Mouse (Mus musculus) lung, postnatal 0 days (tissue): ENCODE results near the gene Heca. TPM values are rescaled to one million over a fixed set of nuclear protein-coding genes. Genes with fewer than 3 reads are reported as not detected.

Experiments used
- ATAC-seq: fragments of 200-750 bp; cut with Nextera tagmentation; 2 replicates; pipeline ENCODE4 v1.8.0; 2017; ENCODE audit warnings: moderate library complexity
- DNase-seq: peaks from one replicate; pipeline ENCODE4 v3.0.0-alpha.2; 2016; ENCODE audit warnings: low spot score
- H3K27ac ChIP-seq: fragments of 300-500 bp; sonication (generic); 2 replicates; pipeline ENCODE4 v1.5.1; 2014; ENCODE audit warnings: antibody characterized with exemption, mild to moderate bottlenecking, low read length, mixed read lengths
- H3K27me3 ChIP-seq: fragments of 300-500 bp; sonication (generic); replicated peaks from 2 replicates; pipeline ENCODE4 v1.6.1; 2014; ENCODE audit warnings: low read length, mixed read lengths; ENCODE audit not compliant: insufficient read depth
- H3K36me3 ChIP-seq: fragments of 300-500 bp; sonication (generic); 2 replicates; pipeline ENCODE4 v1.6.1; 2014; ENCODE audit warnings: low read length, mixed read lengths; ENCODE audit not compliant: insufficient read depth
- H3K4me1 ChIP-seq: fragments of 300-500 bp; sonication (generic); 2 replicates; pipeline ENCODE4 v1.6.1; 2014; ENCODE audit warnings: antibody characterized with exemption, low read depth, low read length, mixed read lengths; ENCODE audit not compliant: insufficient read depth
- H3K4me2 ChIP-seq: fragments of 300-500 bp; sonication (generic); replicated peaks from 2 replicates; pipeline ENCODE4 v1.6.1; 2014; ENCODE audit warnings: low read depth, mild to moderate bottlenecking, low read length, moderate library complexity, mixed read lengths
- H3K4me3 ChIP-seq: fragments of 300-500 bp; sonication (generic); 2 replicates; pipeline ENCODE4 v1.5.1; 2014; ENCODE audit warnings: low read depth, low read length
- H3K9ac ChIP-seq: fragments of 300-500 bp; sonication (generic); replicated peaks from 2 replicates; pipeline ENCODE4 v1.6.1; 2014; ENCODE audit warnings: low read depth, mild to moderate bottlenecking
- H3K9me3 ChIP-seq: fragments of 300-500 bp; sonication (generic); 2 replicates; pipeline ENCODE4 v1.6.1; 2016; ENCODE audit warnings: low read length, mixed read lengths
- CTCF ChIP-seq: IDR thresholded peaks from 2 replicates; pipeline ENCODE4 v1.5.1; 2016; ENCODE audit warnings: antibody characterized with exemption, mild to moderate bottlenecking
- EP300 ChIP-seq: IDR thresholded peaks from 2 replicates; pipeline ENCODE4 v1.6.1; 2016; ENCODE audit warnings: antibody characterized with exemption, mild to moderate bottlenecking, control low read depth
- WGBS: fragments of 180-500 bp; shearing (Covaris S2); extraction: QIAGEN DNeasy Blood & Tissue Kit; methylation state at CpG from one replicate; pipeline ENCODE4 v1.1.7; 2014; 5-methylcytosine and 5-hydroxymethylcytosine counted together
- polyA plus RNA-seq: library from polyadenylated mRNA; unstranded; fragments of >200 nt; fragmentation: Nextera tagmentation; extraction: Ambion mirVana; gene quantifications from 2 replicates; pipeline ENCODE4 v1.2.1, GENCODE M21; 2015

Heca gene
- polyA plus RNA-seq = 8.2 TPM in 2 replicates

DNA sequence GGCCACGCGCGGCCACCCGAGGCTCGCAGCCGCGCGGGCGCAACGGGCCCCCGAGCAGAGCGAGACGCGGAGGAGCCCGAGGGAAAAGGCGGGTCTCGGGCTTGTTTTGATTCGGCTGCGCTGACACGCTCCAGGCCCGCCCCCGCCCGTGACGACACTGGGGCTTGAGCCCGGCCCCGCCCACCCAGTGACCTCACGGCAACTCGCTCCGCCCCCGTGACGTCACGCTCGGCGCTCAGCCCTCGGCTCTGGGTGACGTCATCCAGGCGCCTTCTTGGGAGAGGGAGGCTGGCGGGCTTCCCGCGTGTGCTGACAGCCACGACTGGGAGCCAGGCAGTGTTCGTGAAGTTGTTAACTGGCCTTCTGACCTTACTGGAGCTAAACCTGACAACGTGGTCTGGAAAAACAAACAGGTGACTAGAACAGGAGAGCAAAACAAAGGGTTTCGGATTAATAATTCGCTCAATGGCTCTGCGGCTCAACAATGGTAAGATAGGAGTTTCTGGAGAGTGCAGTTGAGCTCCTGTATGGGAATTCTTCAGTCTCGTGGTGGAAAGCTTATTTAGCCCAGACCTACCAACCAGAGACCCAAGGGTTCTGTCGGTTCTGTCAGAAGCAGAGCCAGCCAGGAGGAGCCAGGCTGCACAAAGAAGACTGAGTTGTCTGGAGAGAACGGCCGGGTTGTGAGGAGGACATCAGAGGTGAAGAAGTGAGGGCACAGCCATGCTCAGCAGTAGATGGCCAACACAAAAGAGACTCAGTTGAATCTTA lies at the start of gene Heca:
TSS of gene Heca (minus strand) at position 108 of the 771 bp plus-strand sequence.
- DNase-seq (peak; percentile 94), ATAC-seq (peak; percentile 97)
- peak within 1 kb of the TSS; percentile 94 for H3K4me3 ChIP-seq
- peak within 1 kb of the TSS; percentile 95 for H3K9ac ChIP-seq
- WGBS = 5% methylated on average over 35 of the region's 50 CpGs
- 0 out of 2 replicates have a peak, but pooled peaks cover 6% of the 10 kb centered on the region for H3K4me1 ChIP-seq
- no peak for TF ChIP-seq CTCF
- no peak for TF ChIP-seq EP300
- peak within 1 kb of the TSS; percentile 66 for H3K4me2 ChIP-seq
- peak within 1 kb of the TSS; percentile 98 for H3K27ac ChIP-seq
- no peaks in the 10 kb centered on the region for H3K27me3 ChIP-seq
- H3K9me3 ChIP-seq = no peaks in the 10 kb centered on the region
- H3K36me3 ChIP-seq = no peaks in the 10 kb centered on the region

DNA sequence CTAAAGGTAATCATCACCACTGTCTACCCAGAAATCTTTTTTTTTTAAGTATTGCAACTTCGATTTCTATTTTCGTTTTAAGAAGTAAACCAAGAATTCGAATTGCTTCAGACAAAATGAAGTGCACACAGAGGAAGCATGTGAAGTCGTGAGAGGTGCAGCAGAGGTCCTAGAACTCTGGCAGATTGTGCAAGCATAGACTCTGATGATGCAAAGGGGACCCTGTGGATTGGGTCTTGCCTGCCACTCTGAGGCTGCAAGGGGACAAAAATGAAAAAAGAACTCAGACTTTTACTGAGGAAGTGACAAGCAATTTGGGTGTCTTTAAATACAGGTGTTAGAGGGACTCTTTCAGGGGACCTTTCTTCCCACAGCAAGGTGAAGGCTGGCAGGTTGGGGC lies 42.7 kb upstream of the Heca start:
- DNase-seq = no peak
- WGBS = 76% methylated on average over 4 of the region's 4 CpGs
- Histone ChIP-seq H3K4me1 (no peaks in the 10 kb centered on the region), H3K4me3 (no peak overlapping the region), H3K9ac (no peak overlapping the region), H3K27ac (no peak overlapping the region), H3K4me2 (no peak overlapping the region), H3K27me3 (no peaks in the 10 kb centered on the region), H3K9me3 (no peaks in the 10 kb centered on the region), H3K36me3 (no peaks in the 10 kb centered on the region)
- no peak for ATAC-seq
- TF ChIP-seq CTCF (no peak), EP300 (no peak)

DNA sequence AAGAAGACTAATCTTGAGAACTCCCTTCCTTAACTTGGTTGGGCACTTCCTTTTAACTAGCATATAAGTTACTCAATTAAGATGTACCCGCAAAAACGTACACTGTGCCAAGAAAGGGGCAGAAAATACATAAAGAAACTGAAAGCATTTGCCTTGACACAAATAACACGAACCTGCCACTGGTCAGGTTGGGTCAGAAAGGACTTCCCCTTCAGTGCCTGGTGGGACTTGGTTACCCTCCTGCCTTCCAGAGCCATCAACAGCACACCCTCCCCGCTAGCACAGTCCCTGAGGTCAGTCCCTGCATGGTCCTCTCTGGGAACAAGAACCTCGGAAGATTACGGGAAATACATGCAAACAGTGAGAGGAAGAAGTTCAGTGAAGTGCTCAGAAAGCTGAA lies 41.3 kb upstream of the Heca start:
- H3K4me3 ChIP-seq = no peak overlapping the region
- no peak for ATAC-seq

DNA sequence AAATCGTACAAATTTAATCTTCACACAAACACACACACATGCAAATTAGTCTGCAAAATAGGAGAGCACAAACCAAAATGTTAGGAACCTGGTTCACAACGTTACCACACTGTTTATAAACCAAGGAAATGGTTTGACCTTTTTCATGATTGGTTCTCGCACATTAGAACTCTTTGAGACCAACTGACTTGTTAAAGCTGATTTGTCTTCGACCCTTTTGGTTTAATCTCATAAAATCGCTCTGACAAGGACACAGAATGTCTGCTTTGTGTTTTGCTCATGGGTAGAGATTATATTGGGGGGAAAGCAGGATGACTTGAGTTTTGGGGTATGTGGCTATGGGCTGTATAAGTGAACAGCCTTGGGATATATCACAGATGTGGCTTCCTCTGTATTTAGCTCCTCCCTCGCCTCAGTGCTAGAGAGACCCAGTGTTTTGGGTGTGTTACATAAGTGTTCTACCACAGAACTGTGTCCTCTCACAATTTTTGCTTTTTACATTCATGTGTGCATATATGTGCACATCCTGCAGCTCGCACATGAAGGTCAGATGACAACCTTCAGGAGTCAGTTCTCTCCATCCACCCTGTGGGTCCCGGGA lies 40.1 kb upstream of the Heca start:
- no peak for DNase-seq
- Histone ChIP-seq H3K9me3 (no peaks in the 10 kb centered on the region), H3K27me3 (no peaks in the 10 kb centered on the region), H3K4me2 (no peak overlapping the region), H3K4me3 (no peak overlapping the region), H3K9ac (no peak overlapping the region), H3K36me3 (no peaks in the 10 kb centered on the region), H3K4me1 (no peaks in the 10 kb centered on the region), H3K27ac (no peak overlapping the region)
- WGBS = 77% methylated on average over 8 of the region's 8 CpGs
- no peak for ATAC-seq
- no peak for TF ChIP-seq CTCF
- no peak for TF ChIP-seq EP300

More for the DNA sequence above, 41.3 kb upstream of the Heca start:
- TF ChIP-seq CTCF = no peak
- TF ChIP-seq EP300 = no peak
- Histone ChIP-seq H3K36me3 (no peaks in the 10 kb centered on the region), H3K4me1 (no peaks in the 10 kb centered on the region), H3K27me3 (no peaks in the 10 kb centered on the region), H3K27ac (no peak overlapping the region), H3K9ac (no peak overlapping the region), H3K9me3 (no peaks in the 10 kb centered on the region), H3K4me2 (no peak overlapping the region)
- no peak for DNase-seq
- 49% methylated on average over 6 of the region's 6 CpGs for WGBS

DNA sequence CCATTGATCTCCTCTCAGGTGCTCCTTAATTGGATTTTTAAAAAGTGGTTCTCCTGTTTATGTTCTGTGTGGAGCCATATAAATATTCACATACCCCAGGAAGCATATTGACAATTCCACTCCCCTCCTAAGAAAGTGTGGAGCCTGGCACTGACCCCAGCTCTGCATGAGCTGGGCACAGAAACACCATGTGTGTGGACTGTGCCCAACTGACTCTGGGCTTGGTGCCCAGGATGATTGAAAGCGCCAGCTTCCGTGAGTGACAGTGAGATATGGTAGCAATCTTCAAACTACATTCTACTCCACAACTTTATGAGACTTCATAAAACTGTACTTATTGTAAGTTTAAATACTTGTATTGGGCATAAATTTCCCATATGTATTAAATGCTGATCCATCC lies 35.4 kb upstream of the Heca start:
- Histone ChIP-seq H3K4me3 (no peak overlapping the region), H3K4me2 (no peak overlapping the region), H3K9me3 (no peaks in the 10 kb centered on the region), H3K27ac (no peak overlapping the region), H3K9ac (no peak overlapping the region), H3K4me1 (no peaks in the 10 kb centered on the region), H3K27me3 (no peaks in the 10 kb centered on the region), H3K36me3 (no peaks in the 10 kb centered on the region)
- no peak for TF ChIP-seq CTCF
- no peak for TF ChIP-seq EP300
- ATAC-seq (no peak), DNase-seq (no peak)
- 80% methylated on average over 2 of the region's 2 CpGs for WGBS

DNA sequence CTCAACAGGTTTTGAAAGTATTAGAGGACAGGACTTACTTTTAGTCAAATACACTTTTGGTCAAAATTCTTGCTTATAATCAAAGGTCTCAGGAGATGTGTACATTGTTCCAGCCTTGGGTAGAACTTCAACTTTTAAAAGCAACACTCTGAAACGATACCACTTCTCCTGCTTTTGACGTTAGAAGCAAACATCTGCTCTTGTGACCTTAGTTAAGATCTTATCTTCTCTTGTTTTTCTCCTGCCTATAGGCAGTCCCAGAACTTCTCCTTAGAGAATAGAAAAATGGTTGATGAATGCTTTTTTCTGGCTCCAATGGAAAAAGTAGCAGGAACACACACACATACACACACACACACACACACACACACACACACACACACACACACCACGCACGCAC lies 18.2 kb upstream of the Heca start:
- Histone ChIP-seq H3K27me3 (no peaks in the 10 kb centered on the region), H3K4me2 (no peak overlapping the region), H3K36me3 (no peaks in the 10 kb centered on the region), H3K4me3 (no peak overlapping the region), H3K9ac (no peak overlapping the region), H3K27ac (no peak overlapping the region), H3K9me3 (no peaks in the 10 kb centered on the region), H3K4me1 (no peaks in the 10 kb centered on the region)
- ATAC-seq = no peak
- TF ChIP-seq EP300 (no peak), CTCF (no peak)
- no peak for DNase-seq
- 46% methylated on average over 4 of the region's 4 CpGs for WGBS
